Mouse (Mus musculus) embryonic fibroblast, embryonic 13.5 days (primary cell): ENCODE measurements around the gene Ubxn10.

Experiments used
- CTCF ChIP-seq: IDR thresholded peaks from 2 replicates; pipeline ENCODE4 v1.5.1; 2011; ENCODE audit warnings: mild to moderate bottlenecking, control low read depth, low read length, moderate library complexity, borderline replicate concordance; ENCODE audit not compliant: insufficient read depth
- POLR2A ChIP-seq: IDR thresholded peaks from 2 replicates; pipeline ENCODE4 v1.6.1; 2011; ENCODE audit warnings: low read depth, mild to moderate bottlenecking, control low read depth, low read length, moderate library complexity

GRCm38 (mm10) chr4:138672160-138672559 lies 64.8 kb downstream of the Ubxn10 start:
- no peak for TF ChIP-seq CTCF
- TF ChIP-seq POLR2A, result no peak
